Mouse (Mus musculus) spleen, adult 2 months (tissue): Measurements from ENCODE around the gene 2010300C02Rik.

Experiments
- CTCF ChIP-seq: fragments of 200-500 bp; IDR thresholded peaks from 2 replicates; pipeline ENCODE4 v1.5.1; 2011; ENCODE audit warnings: mild to moderate bottlenecking, inconsistent platforms; ENCODE audit not compliant: insufficient read depth, insufficient read length, insufficient replicate concordance; ENCODE audit errors: extremely low read depth
- POLR2A ChIP-seq: fragments of 200-500 bp; IDR thresholded peaks from 2 replicates; pipeline ENCODE4 v1.6.1; 2011; ENCODE audit warnings: low read depth, low read length, inconsistent platforms

DNA sequence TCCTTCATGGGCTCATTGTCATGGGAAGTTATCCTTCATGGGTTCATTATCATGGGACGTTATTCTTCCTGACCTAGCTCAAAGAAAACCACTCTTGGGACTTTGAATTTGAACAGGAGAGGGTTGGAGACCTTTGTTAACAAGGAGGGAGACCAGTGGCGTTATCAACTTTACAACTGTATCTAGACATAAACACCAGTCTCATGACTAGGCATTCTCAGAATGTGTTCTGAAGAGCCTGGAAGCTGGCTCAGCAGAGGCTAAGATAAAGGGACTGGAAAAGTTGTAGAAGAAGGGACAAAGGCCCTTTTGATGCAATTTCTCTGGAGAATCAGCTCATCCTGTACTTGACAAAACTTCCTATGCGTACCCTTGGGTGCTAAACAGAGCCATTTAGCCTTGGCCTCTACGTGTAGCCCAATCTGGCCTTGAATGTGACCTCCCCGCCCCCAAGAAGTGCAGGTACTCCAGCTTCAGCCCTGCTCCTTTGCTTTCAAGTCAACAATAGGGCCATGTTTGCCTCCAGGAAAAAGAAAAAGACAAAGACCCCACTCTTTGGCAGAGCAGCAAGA, 76.0 kb downstream of the 2010300C02Rik start:
- TF ChIP-seq POLR2A (no peak), CTCF (no peak)
